Mouse (Mus musculus): Measurements from ENCODE around the gene B830017H08Rik. TPM values are rescaled to one million over a fixed set of nuclear protein-coding genes. Genes with fewer than 3 reads are reported as not detected.

Gene B830017H08Rik
- total RNA-seq, 4 experiments from 2014 or later = 2.7 to 5.1 (median 3.8) TPM

- DNase-seq (ENCODE audit: low spot score in 2 of 2) = no peak
Measured at GRCm38 (mm10) chr16:17849486-17849885, 16.6 kb downstream of the B830017H08Rik start.

DNA sequence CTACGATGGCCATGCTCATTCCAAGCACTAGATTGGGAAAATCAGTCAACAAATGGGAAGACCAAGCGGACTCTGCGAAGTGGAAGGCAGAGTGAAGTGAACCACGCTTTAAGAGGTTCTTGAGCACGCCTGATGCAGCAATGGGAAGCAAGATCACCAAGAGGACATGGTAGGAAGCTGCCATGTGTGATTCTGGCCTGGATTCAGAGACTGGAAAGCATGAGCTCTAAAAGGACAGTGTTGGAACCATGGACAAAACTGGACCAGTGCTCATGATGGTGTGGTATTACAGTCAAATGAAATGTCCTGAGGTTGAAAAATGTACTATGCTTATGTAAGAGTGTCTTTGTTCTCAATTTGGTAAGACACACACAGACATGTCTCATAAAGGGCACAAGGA, 18.4 kb downstream of the B830017H08Rik start:
- DNase-seq (ENCODE audit: low spot score in 2 of 2) = no peak

GRCm38 (mm10) chr16:17851860-17852259, 18.9 kb downstream of the B830017H08Rik start:
- DNase-seq (ENCODE audit: low spot score in 2 of 2) = no peak

- no peak for DNase-seq (ENCODE audit: low spot score in 2 of 2)
Measured at GRCm38 (mm10) chr16:17853263-17853662, 20.3 kb downstream of the B830017H08Rik start.

DNA sequence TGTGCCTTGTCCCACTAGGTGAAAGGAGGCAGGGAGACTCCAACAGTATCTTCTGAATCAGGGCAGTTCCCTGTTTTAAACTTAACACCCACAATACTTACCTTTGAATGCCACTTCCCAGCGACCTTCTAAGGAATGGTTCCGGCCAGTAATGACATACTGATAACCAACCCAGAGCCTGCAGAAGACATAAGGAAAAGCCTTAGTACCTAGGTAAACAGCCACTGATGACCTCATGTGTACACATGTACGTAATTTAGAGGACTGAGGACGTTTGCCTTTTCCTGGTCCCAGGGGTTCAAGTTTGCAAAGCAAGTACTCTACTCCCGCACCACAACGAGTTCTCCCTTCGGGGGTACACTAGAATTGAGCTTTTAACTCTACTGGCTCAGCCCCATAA, 24.2 kb downstream of the B830017H08Rik start:
- DNase-seq (ENCODE audit: low spot score in 2 of 2) = no peak

GRCm38 (mm10) chr16:17858592-17858991, 25.7 kb downstream of the B830017H08Rik start:
- no peak for DNase-seq (ENCODE audit: low spot score in 2 of 2)

GRCm38 (mm10) chr16:17865293-17865692, 32.4 kb downstream of the B830017H08Rik start:
- DNase-seq (ENCODE audit: low spot score in 2 of 2) = no peak

GRCm38 (mm10) chr16:17865770-17866169, 32.8 kb downstream of the B830017H08Rik start:
- DNase-seq (ENCODE audit: low spot score in 2 of 2) = no peak

- no peak for DNase-seq (ENCODE audit: low spot score in 2 of 2)
Measured at GRCm38 (mm10) chr16:17871248-17871647, 38.3 kb downstream of the B830017H08Rik start.

GRCm38 (mm10) chr16:17872995-17873394, 40.1 kb downstream of the B830017H08Rik start:
- DNase-seq (ENCODE audit: low spot score in 2 of 2) = no peak

- no peak for DNase-seq (ENCODE audit: low spot score in 2 of 2)
Measured at GRCm38 (mm10) chr16:17875174-17875573, 42.3 kb downstream of the B830017H08Rik start.

DNA sequence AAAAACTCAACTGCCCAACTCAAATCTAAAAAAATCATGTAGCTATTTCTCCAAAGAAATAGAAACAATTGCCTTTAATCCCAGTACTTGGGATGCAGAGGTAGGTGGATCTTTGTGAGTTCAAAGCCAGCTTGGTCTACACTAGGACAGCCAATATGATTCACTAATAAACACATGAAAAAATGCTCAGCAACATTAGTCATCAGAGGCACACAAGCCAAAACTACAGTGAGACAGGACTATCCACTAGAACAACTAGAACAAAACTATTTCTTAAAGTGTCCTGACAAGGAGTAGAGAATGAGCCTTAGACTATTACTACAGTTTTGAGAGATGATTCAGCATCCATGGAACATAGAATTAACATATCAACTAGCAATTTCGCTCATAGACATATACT, 43.2 kb downstream of the B830017H08Rik start:
- DNase-seq (ENCODE audit: low spot score in 2 of 2) = no peak

DNA sequence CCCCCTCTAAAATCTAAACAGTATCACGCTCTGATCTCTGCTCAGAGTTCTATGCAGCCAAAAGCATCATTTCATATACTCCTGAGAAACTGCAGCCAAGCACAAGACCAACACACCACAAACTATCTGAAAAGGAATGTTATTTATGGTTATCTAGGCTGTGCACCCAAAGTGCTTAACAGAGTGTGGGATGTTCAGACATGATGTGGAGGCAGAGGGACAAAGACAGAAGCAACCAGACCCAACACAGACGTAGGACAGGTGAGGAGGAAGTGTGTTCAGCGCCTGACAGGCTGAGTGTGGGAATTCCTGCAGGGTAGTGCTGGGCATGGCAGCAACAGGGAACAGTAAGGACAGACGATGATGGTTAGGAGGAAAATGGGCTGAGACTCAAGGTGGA, 46.6 kb downstream of the B830017H08Rik start:
- peak in 1 of 2 experiments; percentile 58 for DNase-seq (ENCODE audit: low spot score in 2 of 2)

DNA sequence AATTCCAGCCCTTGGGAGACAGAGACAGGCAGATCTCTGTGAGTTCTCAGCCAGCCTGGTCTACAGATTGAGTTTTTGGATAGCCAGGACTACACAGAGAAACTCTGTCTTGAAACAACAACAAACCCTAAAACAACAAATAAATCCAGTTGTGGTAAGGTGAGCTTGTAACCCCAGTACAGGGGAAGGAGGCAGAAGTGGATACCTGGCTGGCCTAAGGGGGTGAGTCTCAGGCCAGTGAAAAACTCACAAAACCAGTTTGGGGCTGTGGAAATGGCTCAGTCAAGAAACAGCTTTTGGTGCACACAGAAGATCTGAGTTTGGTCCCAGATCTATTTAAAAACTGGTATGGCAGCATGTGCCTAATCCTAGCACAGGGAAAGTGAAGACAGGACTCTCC, 49.3 kb downstream of the B830017H08Rik start:
- no peak for DNase-seq (ENCODE audit: low spot score in 2 of 2)

- DNase-seq (ENCODE audit: low spot score in 2 of 2) = no peak
Measured at GRCm38 (mm10) chr16:17884116-17884515, 51.2 kb downstream of the B830017H08Rik start.

Other genes starting within 250 kb of the B830017H08Rik start
- gene Slc7a4, start 249.9 kb upstream of the B830017H08Rik start, total RNA-seq (2022) = 10 to 100 TPM; 77.9 to 89.9 (median 88.4) TPM
- gene Smpd4, start 213.8 kb upstream of the B830017H08Rik start, total RNA-seq (2022) = 10 to 100 TPM; 50.3 to 73.4 (median 70.3) TPM
- gene Ccdc74a, start 186.7 kb upstream of the B830017H08Rik start, total RNA-seq (2022) = 10 to 100 TPM; 28.4 to 32.1 (median 30.0) TPM
- 10 to 100 TPM; 66.4 to 74.0 (median 69.3) TPM for gene Med15, start 100.2 kb upstream of the B830017H08Rik start, total RNA-seq (2022)
- 100 to 1,000 TPM in 1 of 4 experiments, 10 to 100 TPM in 3; 82.2 to 105 (median 95.4) TPM for gene Klhl22, start 73.5 kb upstream of the B830017H08Rik start, total RNA-seq (2022)
- 1 to 10 TPM; 4.1 to 4.3 (median 4.1) TPM for gene Scarf2, start 35.8 kb upstream of the B830017H08Rik start, total RNA-seq (2022)
- 10 to 100 TPM in 1 of 4 experiments, 1 to 10 TPM in 3; 6.5 to 13.3 (median 7.8) TPM for gene Car15, start 5.2 kb downstream of the B830017H08Rik start, total RNA-seq (2022)
- gene Gm20518, start 58.5 kb downstream of the B830017H08Rik start, total RNA-seq (2022) = 1 to 10 TPM; 1.1 to 1.3 (median 1.1) TPM
- not detected for gene Tssk1, start 61.1 kb downstream of the B830017H08Rik start, total RNA-seq (2022)
- gene Dgcr2, start 65.4 kb downstream of the B830017H08Rik start, total RNA-seq (2022) = 100 to 1,000 TPM in 2 of 4 experiments, 10 to 100 TPM in 2; 97.2 to 104 (median 101) TPM
- not detected for gene Tssk2, start 65.5 kb downstream of the B830017H08Rik start, total RNA-seq (2022)
- gene Ess2, start 78.2 kb downstream of the B830017H08Rik start, total RNA-seq (2022) = 10 to 100 TPM; 27.0 to 34.5 (median 32.0) TPM
- gene Gsc2, start 81.9 kb downstream of the B830017H08Rik start, total RNA-seq (2022) = under 1 TPM in 1 of 4 experiments, not detected in 3; 0.52 TPM
- 10 to 100 TPM; 37.6 to 52.4 (median 45.9) TPM for gene Slc25a1, start 95.1 kb downstream of the B830017H08Rik start, total RNA-seq (2022)
- under 1 TPM in 1 of 4 experiments, not detected in 3; 0.59 TPM for gene Vpreb2, start 147.3 kb downstream of the B830017H08Rik start, total RNA-seq (2022)
- 10 to 100 TPM; 69.8 to 89.4 (median 80.6) TPM for gene Dgcr6, start 219.7 kb downstream of the B830017H08Rik start, total RNA-seq (2022)

Data from left cerebral cortex, adult 8-10 months (tissue).